Mouse (Mus musculus) urinary bladder, adult 18-20 months (tissue): ENCODE measurements around the gene Tns3.
A peak's percentile ranks its signal among the peaks of the same experiment; 100 is the strongest.

Experiments
- DNase-seq, 2 experiments: peaks; one replicate each; pipeline ENCODE4 v3.0.0; 2022; ENCODE audit warnings: low spot score in 2 of 2, mixed read lengths in 2 of 2

Gene Tns3

GRCm38 (mm10) chr11:8680650-8681049, 16.3 kb upstream of the Tns3 start:
- DNase-seq = no peak

- DNase-seq = no peak
Observed at GRCm38 (mm10) chr11:8679221-8679620, 14.9 kb upstream of the Tns3 start.

GRCm38 (mm10) chr11:8678260-8678995, 14.1 kb upstream of the Tns3 start:
- DNase-seq = no peak

- DNase-seq = no peak
Observed at GRCm38 (mm10) chr11:8675701-8676474, 11.6 kb upstream of the Tns3 start.

- DNase-seq = no peak
Observed at GRCm38 (mm10) chr11:8674549-8675149, 10.3 kb upstream of the Tns3 start.

- DNase-seq = no peak
Observed at GRCm38 (mm10) chr11:8671698-8672097, 7.4 kb upstream of the Tns3 start.

GRCm38 (mm10) chr11:8669138-8669537, 4.8 kb upstream of the Tns3 start:
- no peak for DNase-seq

- DNase-seq = no peak
Observed at GRCm38 (mm10) chr11:8664797-8665196, 462 bp upstream of the Tns3 start.

GRCm38 (mm10) chr11:8663444-8664392, 617 bp downstream of the Tns3 start:
- DNase-seq = peak; percentile 43 to 76

- no peak for DNase-seq
Observed at GRCm38 (mm10) chr11:8662706-8663429, 1.5 kb downstream of the Tns3 start.

- no peak for DNase-seq
Observed at GRCm38 (mm10) chr11:8660951-8661350, 3.4 kb downstream of the Tns3 start.

GRCm38 (mm10) chr11:8659851-8660250, 4.5 kb downstream of the Tns3 start:
- no peak for DNase-seq

GRCm38 (mm10) chr11:8659061-8659460, 5.3 kb downstream of the Tns3 start:
- DNase-seq = no peak

GRCm38 (mm10) chr11:8657493-8657892, 6.8 kb downstream of the Tns3 start:
- DNase-seq = no peak

GRCm38 (mm10) chr11:8656448-8657393, 7.6 kb downstream of the Tns3 start:
- DNase-seq = no peak

- DNase-seq = no peak
Observed at GRCm38 (mm10) chr11:8653800-8654295, 10.5 kb downstream of the Tns3 start.

- no peak for DNase-seq
Observed at GRCm38 (mm10) chr11:8652792-8653645, 11.3 kb downstream of the Tns3 start.

GRCm38 (mm10) chr11:8652116-8652714, 12.1 kb downstream of the Tns3 start:
- DNase-seq = no peak
